Mouse (Mus musculus) stomach, embryonic 14.5 days (tissue): ENCODE results near the gene Plin4. TPM values are rescaled to one million over a fixed set of nuclear protein-coding genes. Genes with fewer than 3 reads are reported as not detected.
"Not testable (repeated sequence)": the region's sequence is repeated elsewhere in the genome, so short reads cannot be mapped to it uniquely, and the experiment has no call there.

ENCODE experiments used
- ATAC-seq: fragments of 200-750 bp; cut with Nextera tagmentation; 2 replicates; pipeline ENCODE4 v1.8.0; 2017; ENCODE audit warnings: low read depth, moderate TSS enrichment; ENCODE audit not compliant: insufficient number of reproducible peaks, insufficient read depth, low FRiP score
- H3K27ac ChIP-seq: fragments of 300-500 bp; sonication (generic); 2 replicates; pipeline ENCODE4 v1.5.1; 2014; ENCODE audit warnings: mild to moderate bottlenecking, low read length, moderate library complexity, mixed read lengths
- H3K27me3 ChIP-seq: fragments of 300-500 bp; sonication (generic); 2 replicates; pipeline ENCODE4 v1.6.1; 2014; ENCODE audit warnings: low read length, control low read depth, mixed read lengths; ENCODE audit not compliant: control insufficient read depth, insufficient read depth
- H3K36me3 ChIP-seq: fragments of 300-500 bp; sonication (generic); 2 replicates; pipeline ENCODE4 v1.6.1; 2014; ENCODE audit warnings: mild to moderate bottlenecking, control low read depth, low read length, moderate library complexity, mixed read lengths; ENCODE audit not compliant: control insufficient read depth, insufficient read depth
- H3K4me1 ChIP-seq: fragments of 300-500 bp; sonication (generic); 2 replicates; pipeline ENCODE4 v1.6.1; 2014; ENCODE audit warnings: low read length, control low read depth, mixed read lengths; ENCODE audit not compliant: control insufficient read depth, insufficient read depth
- H3K4me2 ChIP-seq: fragments of 300-500 bp; sonication (generic); replicated peaks from 2 replicates; pipeline ENCODE4 v1.6.1; 2014; ENCODE audit warnings: low read depth, low read length, control low read depth
- H3K4me3 ChIP-seq: fragments of 300-500 bp; sonication (generic); 2 replicates; pipeline ENCODE4 v1.5.1; 2014; ENCODE audit warnings: low read depth, low read length, control low read depth
- H3K9ac ChIP-seq: fragments of 300-500 bp; sonication (generic); replicated peaks from 2 replicates; pipeline ENCODE4 v1.6.1; 2014; ENCODE audit warnings: low read depth, mild to moderate bottlenecking, control low read depth, low read length, moderate library complexity, mixed read lengths
- H3K9me3 ChIP-seq: fragments of 300-500 bp; sonication (generic); 2 replicates; pipeline ENCODE4 v1.6.1; 2016; ENCODE audit warnings: low read depth, low read length, control low read depth; ENCODE audit not compliant: control insufficient read depth
- WGBS: fragments of 180-500 bp; shearing (Covaris S2); extraction: QIAGEN DNeasy Blood & Tissue Kit; methylation state at CpG from one replicate; pipeline ENCODE4 v1.1.7; 2014; 5-methylcytosine and 5-hydroxymethylcytosine counted together
- polyA plus RNA-seq: library from polyadenylated mRNA; unstranded; fragments of >200 nt; fragmentation: Nextera tagmentation; extraction: Ambion mirVana; gene quantifications from 2 replicates; pipeline ENCODE4 v1.2.1, GENCODE M21; 2014

Gene Plin4
- polyA plus RNA-seq, 1 experiment from 2014 or later: 0.27 TPM

DNA sequence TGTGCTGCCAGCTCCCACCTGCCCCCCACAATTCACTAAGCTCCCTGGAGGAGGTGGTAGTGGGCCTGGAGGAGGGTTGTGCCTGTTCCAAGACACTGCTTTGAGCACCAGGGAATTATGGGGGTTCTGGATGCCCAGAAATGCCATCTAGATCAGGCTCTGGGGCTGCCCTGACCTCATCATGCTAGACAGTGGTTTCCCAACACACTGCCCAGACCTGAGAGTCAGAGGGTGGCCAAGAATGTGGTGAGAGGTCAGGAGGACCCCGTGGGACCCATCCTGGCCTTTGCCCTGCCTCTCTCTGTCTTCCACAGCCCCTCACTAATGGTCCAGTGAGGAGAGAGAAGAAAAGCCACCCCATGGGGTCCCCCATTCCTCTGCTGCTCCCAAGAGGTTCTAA lies 1.4 kb upstream of the Plin4 start:
- Histone ChIP-seq H3K27ac (no peak overlapping the region), H3K4me3 (no peak overlapping the region), H3K4me2 (no peak overlapping the region), H3K27me3 (no peaks in the 10 kb centered on the region), H3K36me3 (no peaks in the 10 kb centered on the region; the same call in 1 of the 2 replicates), H3K9me3 (no peaks in the 10 kb centered on the region), H3K9ac (no peak overlapping the region), H3K4me1 (no peaks in the 10 kb centered on the region)
- ATAC-seq: no peak
- WGBS: 47% methylated on average over 1 of the region's 1 CpGs

- whole genome bisulfite sequencing: 77% methylated on average over 4 of the region's 4 CpGs
- no peaks in the 10 kb centered on the region; the same call in 1 of the 2 replicates for H3K36me3 ChIP-seq
- H3K27ac ChIP-seq: no peak overlapping the region
- H3K9ac ChIP-seq: no peak overlapping the region
- H3K4me2 ChIP-seq: no peak overlapping the region
- no peaks in the 10 kb centered on the region for H3K9me3 ChIP-seq
- no peak for ATAC-seq
- no peak overlapping the region for H3K4me3 ChIP-seq
- no peaks in the 10 kb centered on the region for H3K4me1 ChIP-seq
- H3K27me3 ChIP-seq: no peaks in the 10 kb centered on the region
Observed at GRCm38 (mm10) chr17:56110571-56110970, 968 bp upstream of the Plin4 start.

- peaks cover 5% of the 10 kb centered on the region for H3K36me3 ChIP-seq
- H3K27ac ChIP-seq: peak overlapping the region; percentile 1; the same call in 1 of the 2 replicates
- no peak overlapping the region for H3K9ac ChIP-seq
- no peak overlapping the region for H3K4me3 ChIP-seq
- ATAC-seq: no peak
- H3K4me2 ChIP-seq: no peak overlapping the region
- no peaks in the 10 kb centered on the region for H3K27me3 ChIP-seq
- H3K4me1 ChIP-seq: no peaks in the 10 kb centered on the region
- no peaks in the 10 kb centered on the region for H3K9me3 ChIP-seq
- WGBS: 81% methylated on average over 6 of the region's 6 CpGs
Observed at GRCm38 (mm10) chr17:56108334-56109044, 1.1 kb downstream of the Plin4 start.

DNA sequence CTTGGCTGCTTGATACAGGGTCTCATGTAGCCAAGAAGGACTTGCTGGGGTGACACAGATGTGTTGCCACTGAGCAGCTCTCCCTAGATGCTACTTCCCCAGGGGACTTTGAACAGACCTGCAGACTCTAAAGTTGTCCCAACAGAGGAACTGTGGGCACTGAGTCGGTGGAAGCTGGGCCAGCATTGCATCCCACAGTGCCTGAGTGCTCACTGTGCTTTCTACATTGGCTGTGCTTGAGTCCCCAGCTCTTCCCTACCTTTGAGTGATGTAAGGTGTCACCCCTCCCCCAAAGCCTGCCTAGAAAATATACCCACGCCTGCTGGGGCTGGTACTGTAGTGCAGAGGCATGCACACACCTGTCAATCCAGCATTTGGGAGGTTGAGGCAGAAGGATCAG lies 1.9 kb downstream of the Plin4 start:
- no peak overlapping the region for H3K9ac ChIP-seq
- H3K27me3 ChIP-seq: no peaks in the 10 kb centered on the region
- H3K27ac ChIP-seq: no peak overlapping the region
- H3K4me2 ChIP-seq: no peak overlapping the region
- no peaks in the 10 kb centered on the region for H3K4me1 ChIP-seq
- H3K36me3 ChIP-seq: peaks cover 12% of the 10 kb centered on the region
- ATAC-seq: no peak
- H3K4me3 ChIP-seq: no peak overlapping the region
- H3K9me3 ChIP-seq: no peaks in the 10 kb centered on the region
- 74% methylated on average over 2 of the region's 2 CpGs for WGBS

DNA sequence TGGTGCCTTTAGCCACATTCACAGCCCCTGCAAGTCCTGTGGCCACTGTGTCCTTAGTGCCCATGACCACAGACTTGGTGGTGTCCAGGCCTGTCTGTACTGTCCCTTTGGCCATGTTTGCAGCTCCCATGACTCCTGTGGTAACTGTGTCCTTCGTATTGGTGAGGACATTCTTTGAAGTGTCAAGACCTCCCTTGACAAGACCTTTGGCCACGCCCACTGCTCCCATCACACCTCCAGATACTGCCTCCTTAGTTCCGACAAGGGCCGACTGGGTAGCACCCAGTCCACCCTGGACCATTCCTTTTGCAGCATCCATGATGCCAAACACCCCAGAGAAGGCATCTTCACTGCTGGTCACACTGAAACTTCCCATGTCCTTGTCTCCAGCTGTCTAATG lies 2.6 kb downstream of the Plin4 start:
- Histone ChIP-seq H3K27me3 (no peaks in the 10 kb centered on the region), H3K27ac (no peak overlapping the region), H3K4me1 (no peaks in the 10 kb centered on the region), H3K9me3 (no peaks in the 10 kb centered on the region), H3K9ac (no peak overlapping the region), H3K36me3 (peaks cover 19% of the 10 kb centered on the region), H3K4me2 (no peak overlapping the region), H3K4me3 (no peak overlapping the region)
- 72% methylated on average over 4 of the region's 4 CpGs for WGBS
- no peak for ATAC-seq

GRCm38 (mm10) chr17:56106436-56106835 lies 3.2 kb downstream of the Plin4 start:
- not testable (repeated sequence) for H3K27me3 ChIP-seq
- 98% methylated on average over 4 of the region's 4 CpGs for WGBS

DNA sequence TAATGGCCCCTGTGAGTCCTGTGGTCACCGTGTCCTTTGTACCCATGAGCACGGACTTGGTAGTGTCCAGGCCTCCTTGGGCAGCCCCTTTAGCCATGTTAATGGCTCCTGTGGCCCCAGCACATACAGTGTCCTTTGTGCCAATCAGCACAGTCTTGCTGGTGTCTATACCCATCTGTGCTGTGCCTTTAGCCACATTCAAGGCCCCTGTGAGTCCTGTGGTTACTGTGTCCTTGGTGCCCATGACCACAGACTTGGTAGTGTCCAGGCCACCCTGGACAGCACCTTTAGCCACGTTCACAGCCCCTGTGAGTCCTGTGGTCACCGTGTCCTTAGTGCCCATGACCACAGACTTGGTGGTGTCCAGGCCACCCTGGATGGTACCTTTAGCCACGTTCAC lies 4.8 kb downstream of the Plin4 start:
- H3K9me3 ChIP-seq, H3K27me3 ChIP-seq, ATAC-seq, H3K27ac ChIP-seq, H3K9ac ChIP-seq, H3K4me3 ChIP-seq, H3K4me2 ChIP-seq, H3K4me1 ChIP-seq: not testable (repeated sequence)
- peaks cover 40% of the 10 kb centered on the region for H3K36me3 ChIP-seq
- WGBS: 81% methylated on average over 2 of the region's 5 CpGs

More at GRCm38 (mm10) chr17:56106436-56106835, 3.2 kb downstream of the Plin4 start:
- not testable (repeated sequence) for H3K4me3 ChIP-seq, H3K4me1 ChIP-seq, H3K9me3 ChIP-seq, ATAC-seq, H3K4me2 ChIP-seq, H3K9ac ChIP-seq, H3K27ac ChIP-seq
- H3K36me3 ChIP-seq: peaks cover 23% of the 10 kb centered on the region

DNA sequence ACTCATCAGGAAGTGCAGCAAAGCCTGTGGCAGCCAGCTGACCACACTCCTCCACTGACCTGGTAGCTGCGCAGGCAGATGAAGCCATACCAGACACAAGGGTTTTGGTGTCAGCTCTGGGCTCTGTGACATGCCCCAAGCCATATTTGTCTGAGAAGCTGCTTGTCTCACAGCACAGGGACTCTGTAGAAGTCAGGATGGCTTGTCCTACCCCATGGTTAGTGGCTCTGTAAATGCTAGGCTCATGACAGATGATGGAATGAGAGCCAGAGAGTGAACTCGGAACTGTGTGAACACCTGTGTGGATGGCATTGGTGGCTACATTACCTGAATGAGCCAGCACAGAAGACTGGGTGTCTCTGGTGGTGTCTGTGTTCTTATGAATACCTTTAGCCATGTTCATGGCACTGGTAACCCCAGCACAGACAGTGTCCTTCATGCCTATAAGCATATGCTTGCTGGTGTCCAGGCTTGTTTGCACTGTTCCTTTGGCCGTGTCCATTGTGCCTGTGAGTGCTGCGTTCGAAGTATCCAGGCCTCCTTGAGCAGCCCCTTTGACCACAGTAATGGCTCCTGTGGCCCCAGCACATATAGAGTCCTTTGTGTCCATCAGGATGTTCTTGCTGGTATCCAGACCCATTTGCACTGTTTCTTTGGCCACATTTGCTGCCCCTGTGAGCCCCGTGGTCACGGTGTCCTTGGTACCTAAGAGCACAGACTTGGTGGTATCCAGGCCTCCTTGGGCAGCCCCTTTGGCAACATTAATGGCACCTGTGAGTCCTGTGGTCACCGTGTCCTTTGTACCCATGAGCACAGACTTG lies 5.9 kb downstream of the Plin4 start:
- Histone ChIP-seq H3K4me3 (no peak overlapping the region), H3K27ac (no peak overlapping the region), H3K9me3 (no peaks in the 10 kb centered on the region), H3K27me3 (no peaks in the 10 kb centered on the region), H3K4me2 (no peak overlapping the region), H3K4me1 (no peaks in the 10 kb centered on the region), H3K36me3 (peaks cover 42% of the 10 kb centered on the region), H3K9ac (no peak overlapping the region)
- ATAC-seq: no peak
- WGBS: 94% methylated on average over 8 of the region's 8 CpGs
